Mouse (Mus musculus) small intestine, adult 2 months (tissue): ENCODE results near the gene P2ry1.

Experiments
- CTCF ChIP-seq: fragments of 200-500 bp; IDR thresholded peaks from 2 replicates; pipeline ENCODE4 v1.5.1; 2012; ENCODE audit warnings: low read depth, mild to moderate bottlenecking, control low read depth, inconsistent platforms, low read length, moderate library complexity, mixed read lengths; ENCODE audit not compliant: insufficient replicate concordance, insufficient read length; ENCODE audit errors: extremely low read depth
- POLR2A ChIP-seq: fragments of 200-500 bp; IDR thresholded peaks from 2 replicates; pipeline ENCODE4 v1.6.1; 2012; ENCODE audit warnings: low read depth, mild to moderate bottlenecking, control low read depth, inconsistent platforms, low read length, moderate library complexity

- no peak for TF ChIP-seq CTCF
- no peak for TF ChIP-seq POLR2A
Measured at GRCm38 (mm10) chr3:61016733-61017132, 14.1 kb downstream of the P2ry1 start.
